Mouse (Mus musculus) kidney, adult 2 months (tissue): ENCODE measurements around the gene Birc6.

Experiments
- CTCF ChIP-seq: fragments of 200-500 bp; conservative IDR thresholded peaks from 2 replicates; pipeline ENCODE4 v1.5.1; 2011; ENCODE audit warnings: low read depth, mild to moderate bottlenecking, control low read depth, low read length, moderate library complexity, mixed read lengths; ENCODE audit not compliant: insufficient read depth, insufficient read length
- POLR2A ChIP-seq: fragments of 200-500 bp; IDR thresholded peaks from one replicate; pipeline ENCODE4 v1.6.1; 2011; ENCODE audit warnings: low read depth, low read length, control low read depth

- TF ChIP-seq CTCF, result no peak
- no peak for TF ChIP-seq POLR2A
These were observed 73.1 kb downstream of the Birc6 start for GRCm38 (mm10) chr17:74601201-74601600.
